Mouse (Mus musculus) mouse embryonic stem cell (cell line): ENCODE data around the gene Gm28042.

ENCODE experiments used
- in situ Hi-C, 2 experiments: fragments of 300-500 bp; cut with MboI; formaldehyde crosslinking; loops; 1 replicate in 1 of 2; 3 replicates in 1 of 2; pipeline ENCODE4 v1.14.3; 2019 to 2020; ENCODE audit warnings: low sequenced_read_pairs in 2 of 2, low pct_unique_long_range_greater_than_20kb in 1 of 2, mixed read lengths in 1 of 2; ENCODE audit not compliant: unreplicated experiment in 1 of 2

The Gm28042 gene

DNA sequence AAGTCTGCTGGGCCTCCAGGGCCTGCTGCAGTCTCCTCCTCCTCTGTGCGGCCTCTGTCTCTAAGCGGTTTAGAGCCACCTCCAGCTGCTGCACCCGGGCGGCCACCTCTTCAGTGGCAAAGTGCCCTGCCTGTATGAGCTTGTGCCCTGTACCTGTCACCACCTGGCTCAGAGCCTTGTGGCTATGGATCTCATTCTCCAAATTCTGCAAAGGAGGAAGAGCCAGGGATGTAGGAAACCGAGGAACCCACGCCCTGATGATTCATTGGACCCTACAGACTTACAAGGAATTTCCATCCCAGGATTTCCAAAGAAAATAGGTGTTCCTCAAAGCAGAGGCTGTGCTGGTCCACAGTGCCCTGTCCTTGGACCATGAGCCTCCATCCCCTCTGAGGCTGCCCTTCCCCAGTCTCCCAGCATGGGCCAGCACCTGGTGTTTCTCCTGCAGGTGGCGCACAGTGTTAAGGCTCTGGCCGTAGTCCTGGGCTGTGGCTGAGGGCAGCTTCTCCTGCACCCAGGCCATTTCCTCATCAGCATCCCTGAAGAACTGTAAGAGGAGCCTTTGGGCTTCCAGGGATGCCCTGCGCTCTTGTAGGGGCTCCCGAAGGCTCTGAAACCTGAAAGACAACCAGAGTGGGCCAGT, 22.5 kb downstream of the Gm28042 start:
- in situ Hi-C loops, result no loop called here

DNA sequence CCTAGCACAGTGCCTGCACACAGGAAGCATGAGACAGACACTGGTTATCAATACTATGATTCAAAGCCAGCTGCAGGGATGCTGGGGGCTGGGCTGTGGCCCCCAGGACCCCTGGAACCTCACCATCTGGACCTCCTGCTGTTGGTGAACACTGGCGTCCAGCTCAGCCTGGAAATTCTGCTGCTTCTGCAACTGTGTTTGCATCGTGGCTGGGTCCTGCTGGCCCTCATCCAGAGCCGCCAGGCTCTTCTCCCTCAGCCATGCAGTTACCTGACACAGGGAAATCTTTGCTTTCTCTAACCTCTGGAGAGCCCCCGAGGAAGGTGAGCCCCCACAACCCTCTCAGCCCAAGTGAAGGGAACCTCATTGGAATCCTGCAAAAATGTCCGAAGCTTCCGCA, 24.1 kb downstream of the Gm28042 start:
- in situ Hi-C loops, result no loop called here

DNA sequence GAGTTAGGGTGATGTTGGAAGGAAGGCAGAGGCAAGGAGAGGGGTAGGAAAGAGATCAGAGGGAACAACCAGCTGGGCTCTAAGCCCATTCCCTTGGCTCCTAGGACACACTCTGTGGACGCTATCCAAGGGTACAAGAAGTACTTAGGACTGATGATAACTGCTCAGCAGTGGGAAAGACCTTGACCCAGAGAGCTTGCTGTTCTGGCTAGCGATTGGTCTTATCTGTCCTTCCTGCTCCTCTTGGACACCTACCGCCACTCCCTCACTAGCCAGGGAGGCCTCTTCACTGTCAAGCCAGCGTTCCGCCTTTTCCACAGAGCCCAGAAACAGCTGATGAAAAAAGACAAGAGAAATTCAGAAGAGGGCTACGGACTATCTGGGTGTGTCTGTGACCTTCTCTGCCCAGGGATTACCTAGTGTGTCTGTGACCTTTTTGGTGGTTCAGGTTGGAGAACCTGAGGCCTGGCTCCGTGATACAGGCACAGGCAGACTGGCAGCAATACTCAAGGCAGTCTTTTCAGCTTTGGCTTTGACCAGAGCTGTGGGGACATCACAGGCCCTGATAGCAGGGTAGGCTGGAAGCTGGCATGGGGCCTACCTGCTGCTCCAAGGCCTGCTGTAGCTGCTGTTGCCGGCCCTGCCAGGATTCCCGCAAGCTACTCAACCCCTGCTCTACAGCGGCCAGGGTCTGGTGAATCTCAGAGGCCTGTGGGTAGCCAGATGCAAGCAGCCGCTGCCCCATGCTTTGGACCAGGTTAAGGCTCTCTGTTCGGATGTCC, 27.7 kb downstream of the Gm28042 start:
- in situ Hi-C loops, result no loop called here

DNA sequence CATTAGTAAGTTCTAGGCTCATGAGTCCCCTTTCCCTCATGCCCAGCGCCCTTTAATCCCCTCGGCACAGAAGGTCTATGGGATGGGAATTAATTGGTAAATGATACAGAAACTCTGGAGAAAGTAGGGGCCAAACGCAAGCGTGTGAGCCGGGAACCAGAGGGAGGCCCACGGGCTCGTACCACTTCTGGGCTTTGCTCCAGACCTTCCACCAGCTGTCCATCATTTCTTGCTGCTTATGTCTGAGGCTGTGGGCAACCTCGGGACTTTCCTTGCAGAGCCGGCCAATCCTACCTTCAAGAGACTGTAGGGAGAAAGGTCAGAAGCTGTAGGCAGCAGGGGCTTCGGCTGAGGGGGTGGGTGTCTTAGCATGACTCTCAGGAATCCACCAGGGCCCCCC, 28.6 kb downstream of the Gm28042 start:
- in situ Hi-C loops, result no loop called here

DNA sequence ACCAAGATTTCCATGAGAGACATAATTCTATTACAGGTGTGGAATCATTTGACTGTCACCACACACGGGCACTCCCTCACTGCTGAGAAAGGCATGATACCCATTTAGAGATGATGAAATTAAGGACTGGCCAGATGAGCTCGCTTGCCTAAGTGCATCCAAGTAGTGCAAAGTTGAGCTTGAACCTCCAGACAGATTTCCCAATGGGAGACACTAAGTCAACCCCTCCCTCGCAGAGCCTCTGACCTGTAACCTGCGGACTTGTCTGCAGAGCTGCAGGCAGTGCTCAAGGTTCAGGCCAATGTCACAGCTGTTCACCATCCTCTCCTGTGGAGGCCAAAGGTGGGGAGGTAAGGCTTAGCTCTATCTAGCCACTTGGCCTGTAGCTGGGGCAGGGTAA, 31.5 kb downstream of the Gm28042 start:
- in situ Hi-C loops, result no loop called here

DNA sequence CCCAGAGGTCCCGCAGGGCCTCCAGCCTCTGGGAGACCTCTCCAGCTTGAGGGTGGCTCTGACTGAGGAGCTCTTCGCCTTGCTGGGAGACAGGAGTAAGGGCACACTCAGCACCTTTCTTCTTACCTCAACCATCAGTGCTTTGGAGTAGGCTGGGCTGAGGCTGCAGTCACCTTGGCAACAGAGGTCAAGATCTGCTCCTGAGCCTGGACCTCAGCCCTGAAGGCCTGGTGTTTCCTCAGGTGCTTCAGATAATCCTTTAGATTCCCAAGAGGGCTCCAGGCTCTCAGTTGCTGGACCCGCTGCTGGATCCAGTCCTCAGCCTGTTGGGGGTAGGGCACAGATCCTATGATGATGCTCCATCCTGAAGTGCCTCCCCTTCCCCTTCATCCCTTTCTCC, 32.2 kb downstream of the Gm28042 start:
- in situ Hi-C loops, result no loop called here

DNA sequence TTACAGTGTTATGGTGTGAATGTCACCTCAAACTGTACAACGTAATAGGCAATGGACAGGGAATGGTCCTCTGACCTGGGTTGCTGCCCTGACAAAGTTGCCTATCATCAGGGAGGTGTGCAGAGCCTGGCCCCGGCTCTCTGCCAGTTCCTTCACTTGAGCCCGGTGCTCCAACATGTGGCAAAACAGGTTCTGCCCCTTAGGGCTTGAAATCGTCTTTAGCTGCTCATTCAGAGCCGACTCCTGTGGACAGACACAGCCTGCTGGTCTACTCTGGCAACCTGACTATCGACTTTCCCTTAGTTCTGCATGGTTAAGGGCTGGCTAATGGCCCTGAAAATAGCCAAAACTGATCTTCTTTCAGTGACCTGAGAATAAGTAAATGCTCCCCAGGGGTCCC, 32.9 kb downstream of the Gm28042 start:
- in situ Hi-C loops, result no loop called here

DNA sequence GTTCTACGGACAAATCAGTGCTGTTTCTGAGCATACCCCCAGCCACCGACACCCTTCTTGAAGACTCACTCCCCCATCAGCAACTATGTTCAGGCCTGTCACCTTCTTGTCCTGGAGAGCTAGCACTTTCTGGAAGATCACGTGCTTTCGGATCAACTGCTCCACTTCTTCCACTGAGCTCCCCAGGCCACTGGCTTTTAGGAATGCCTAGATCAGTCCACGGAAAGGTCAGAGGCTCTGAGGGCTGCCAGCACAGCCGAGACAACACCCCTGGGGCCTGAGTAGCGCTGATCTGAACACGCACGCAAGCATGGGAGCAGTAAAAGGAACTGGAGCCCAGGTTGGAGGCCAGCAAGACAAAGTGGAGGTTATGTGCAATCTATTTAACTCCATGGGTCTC, 33.4 kb downstream of the Gm28042 start:
- in situ Hi-C loops, result no loop called here

DNA sequence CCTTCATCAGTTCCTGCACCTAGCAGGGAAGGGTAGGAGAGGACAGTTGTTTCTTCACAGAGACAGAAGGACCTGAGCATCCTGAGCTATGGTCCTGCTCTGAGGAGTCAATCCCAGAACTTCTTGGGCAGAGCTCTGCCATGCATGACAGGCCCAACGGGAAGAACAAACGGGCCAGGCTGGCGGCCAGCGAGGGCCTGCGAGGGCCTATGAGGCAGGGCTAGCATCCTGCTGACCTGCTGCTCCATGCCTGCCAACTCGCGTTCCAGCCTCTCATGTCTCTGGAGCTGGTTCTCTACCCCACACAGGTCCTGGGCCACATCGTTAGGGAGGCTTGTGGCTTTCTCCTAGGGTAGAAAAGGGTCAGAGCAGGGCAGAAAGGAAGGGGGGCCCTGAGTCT, 35.0 kb downstream of the Gm28042 start:
- in situ Hi-C loops, result no loop called here

DNA sequence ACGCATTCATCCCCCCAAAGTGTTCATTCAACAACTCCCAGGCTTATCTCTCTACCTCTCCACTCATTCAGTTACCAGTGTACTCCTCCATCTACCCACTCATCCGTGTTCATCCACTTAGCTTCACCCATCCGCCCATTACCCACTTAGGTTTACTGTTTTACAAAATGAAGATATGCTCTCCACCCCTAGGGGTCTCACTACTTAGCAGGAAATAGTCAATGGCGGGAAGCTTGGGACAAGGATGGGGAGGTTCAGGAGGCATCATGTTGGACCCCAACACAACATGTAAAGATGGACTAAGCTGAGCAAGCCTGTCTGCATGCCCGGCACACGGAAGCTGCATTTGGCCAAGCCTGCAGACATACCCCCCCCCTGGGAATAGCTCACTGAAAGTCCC, 37.3 kb downstream of the Gm28042 start:
- in situ Hi-C loops, result no loop called here

DNA sequence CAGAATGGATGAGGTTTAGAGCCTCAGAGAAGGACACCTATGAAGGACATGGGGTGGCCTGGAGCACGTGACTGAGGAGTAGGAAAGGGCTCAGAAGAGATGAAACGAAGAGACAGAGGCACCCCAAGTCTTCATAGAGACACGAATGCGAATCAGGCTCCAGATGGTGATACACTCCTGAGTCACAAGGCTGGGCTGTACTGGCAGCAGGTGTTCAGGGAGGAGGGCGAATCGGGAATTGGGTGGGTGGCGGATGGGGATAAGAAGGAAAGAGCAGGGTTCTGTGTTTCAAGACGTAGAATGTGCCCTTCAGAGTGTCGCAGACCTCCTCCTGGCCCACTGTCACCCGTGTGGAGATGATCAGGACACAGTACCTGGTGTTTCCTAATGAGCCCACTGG, 38.0 kb downstream of the Gm28042 start:
- in situ Hi-C loops, result no loop called here

DNA sequence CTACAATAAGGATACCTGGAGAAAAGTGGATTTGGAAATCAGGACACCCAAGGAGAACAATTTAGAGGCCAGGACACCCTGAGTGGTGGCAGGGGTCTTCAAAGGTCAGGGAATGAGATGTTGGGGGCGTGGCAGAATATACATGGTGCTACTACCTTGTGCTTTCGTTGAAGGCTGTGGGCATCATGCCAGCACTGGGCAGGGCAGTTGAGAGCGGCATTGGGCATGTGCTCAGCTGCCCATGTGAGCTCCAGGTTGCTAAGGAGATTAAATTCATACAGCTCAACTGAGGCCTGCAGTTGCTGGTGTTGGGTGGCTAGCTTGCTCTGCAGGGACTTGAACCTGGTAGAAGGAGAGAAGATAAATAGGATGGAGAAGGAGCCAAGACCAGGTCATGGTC, 38.9 kb downstream of the Gm28042 start:
- in situ Hi-C loops, result no loop called here

DNA sequence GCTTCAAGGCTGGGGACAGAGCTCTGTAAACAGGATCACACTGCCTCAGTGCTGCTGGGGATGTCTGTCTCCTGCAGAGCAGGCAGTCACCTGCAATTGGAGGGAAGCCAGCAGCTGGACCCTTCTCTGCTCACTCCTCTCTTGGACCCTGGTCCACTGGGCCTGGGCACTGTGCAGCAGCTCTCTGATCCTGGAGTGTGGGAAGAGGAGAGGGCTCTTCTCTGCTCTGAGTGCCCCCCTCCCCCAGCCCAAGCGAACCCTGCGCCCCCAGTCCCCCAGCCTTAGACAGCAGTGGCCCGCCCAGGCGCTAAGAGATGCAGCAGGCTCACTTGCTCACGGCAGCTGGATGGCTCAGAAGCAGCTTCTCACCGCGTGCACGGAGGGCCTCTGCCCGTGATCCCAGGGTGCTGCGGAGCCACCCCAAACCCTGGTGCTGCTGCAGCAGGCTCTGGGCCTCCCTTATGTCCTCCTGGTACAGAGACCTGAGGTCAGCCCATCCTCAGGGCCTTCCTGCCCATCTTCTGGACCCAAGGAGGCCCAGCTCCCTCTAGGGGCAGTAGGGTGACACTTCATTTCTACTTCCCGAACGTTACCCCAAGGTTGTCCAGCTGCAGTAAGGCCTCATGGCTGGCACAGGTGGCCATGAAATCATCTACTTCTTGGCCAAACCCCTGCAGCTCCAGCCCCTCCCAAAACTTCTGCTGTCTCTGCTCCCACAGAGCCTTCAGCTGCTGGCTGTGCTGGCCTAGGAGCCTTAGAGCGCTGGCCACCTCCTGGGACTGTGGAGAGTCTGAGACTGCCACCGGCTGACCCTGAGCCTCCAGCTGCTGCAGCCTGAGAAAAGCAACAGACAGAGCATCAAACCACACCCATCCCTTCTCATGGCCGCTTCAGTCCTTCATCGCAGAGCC, 41.5 kb downstream of the Gm28042 start:
- in situ Hi-C loops, result no loop called here

DNA sequence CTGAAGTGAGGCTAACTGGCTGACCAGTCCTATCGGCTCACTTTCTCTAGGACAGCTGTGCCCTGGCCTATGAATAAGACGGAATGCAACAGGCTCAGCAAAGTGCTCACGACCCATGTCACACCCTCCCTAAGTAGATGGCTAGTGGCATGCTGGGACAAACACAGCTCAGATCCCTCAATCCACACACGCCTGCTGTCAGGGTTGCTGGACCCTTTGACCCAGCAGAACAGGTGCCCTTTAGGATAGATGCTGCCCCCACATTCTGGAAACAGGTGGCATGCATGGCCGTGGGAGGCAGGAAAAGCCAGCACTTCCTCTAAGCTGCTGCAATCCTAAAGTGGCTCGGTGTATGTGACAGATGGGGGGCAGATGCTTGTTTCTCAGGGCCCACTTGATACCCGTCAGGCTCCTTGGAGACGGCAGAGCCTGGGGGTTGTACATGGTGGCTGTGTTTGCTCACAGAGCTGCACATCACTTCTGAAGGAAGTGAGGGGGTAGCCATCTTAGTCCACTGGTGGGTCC, 42.2 kb downstream of the Gm28042 start:
- in situ Hi-C loops, result no loop called here

DNA sequence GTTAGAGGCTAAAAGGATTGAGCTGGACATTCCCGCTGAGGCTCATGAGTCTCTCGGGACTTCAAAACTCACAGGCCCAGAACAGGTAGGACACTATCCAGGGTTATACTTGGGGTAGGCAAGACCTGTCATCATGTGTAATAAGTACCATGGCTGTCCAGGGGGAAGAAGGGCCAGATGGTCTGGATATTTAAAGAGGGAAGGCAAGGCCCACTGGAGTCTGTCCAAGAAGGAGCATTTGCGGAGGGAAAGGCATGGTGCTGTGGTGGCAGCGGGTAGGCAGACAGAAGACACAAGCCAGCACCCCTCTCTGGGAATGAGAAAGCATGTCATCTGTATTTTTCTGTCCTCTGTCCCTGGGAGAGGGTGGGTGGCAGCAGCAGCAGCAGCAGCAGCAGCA, 46.8 kb downstream of the Gm28042 start:
- in situ Hi-C loops, result loop anchor here in 1 of 2 experiments (10.0 kb wide), 1 partner anchor 99 kb away; the partner anchor contains the start of gene Mapkbp1

DNA sequence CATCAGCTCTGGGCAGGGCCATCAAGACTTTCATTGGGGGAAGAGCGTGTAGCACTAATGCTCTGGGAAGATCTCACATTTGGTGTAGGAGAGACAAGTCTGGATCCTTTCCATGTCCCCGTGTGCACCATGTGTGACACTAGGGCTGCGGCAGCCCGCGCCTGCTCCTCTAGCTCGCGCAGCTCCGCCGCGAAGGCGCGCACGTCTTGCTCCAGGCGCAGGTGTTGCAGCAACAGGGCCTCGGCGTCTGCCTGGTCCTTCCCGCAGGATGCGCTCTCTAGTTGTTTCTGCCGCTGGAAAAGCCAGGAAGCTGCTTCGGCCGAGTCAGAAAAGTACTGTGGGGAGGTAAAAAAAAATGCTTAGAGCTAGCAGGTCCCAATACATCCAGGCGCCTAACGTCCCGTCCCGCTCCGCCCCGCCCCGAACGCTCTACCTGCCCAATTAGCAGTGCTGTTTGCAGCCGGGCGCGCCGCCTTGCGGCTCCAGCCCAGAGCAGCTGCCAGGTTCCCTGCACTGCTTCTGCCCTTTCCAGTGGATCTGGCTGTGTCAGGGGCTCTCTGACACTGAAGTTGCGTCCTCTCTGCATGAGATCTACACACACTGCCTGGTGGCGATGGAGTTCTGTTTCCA, 48.9 kb downstream of the Gm28042 start:
- in situ Hi-C loops, result loop anchor here in 1 of 2 experiments (10.0 kb wide), 1 partner anchor 101 kb away; the partner anchor contains the start of gene Mapkbp1

DNA sequence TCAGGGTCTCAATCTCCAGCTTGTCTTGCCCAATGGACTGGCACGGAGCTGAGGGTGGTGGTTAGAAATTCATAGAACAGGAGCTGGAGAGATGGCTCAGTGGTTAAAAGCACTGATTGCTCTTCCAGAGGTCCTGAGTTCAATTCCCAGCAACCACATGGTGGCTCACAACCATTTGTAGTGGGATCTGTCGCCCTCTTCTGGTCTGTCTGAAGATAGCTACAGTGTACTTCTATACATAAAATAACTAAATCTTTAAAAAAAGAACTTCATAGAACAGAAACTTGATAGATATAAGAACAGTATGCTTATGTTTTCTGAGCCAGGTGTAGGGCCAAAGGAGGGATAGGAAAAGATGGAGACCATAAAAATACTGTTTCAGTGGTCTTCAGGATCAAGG, 55.1 kb downstream of the Gm28042 start:
- in situ Hi-C loops, result no loop called here

DNA sequence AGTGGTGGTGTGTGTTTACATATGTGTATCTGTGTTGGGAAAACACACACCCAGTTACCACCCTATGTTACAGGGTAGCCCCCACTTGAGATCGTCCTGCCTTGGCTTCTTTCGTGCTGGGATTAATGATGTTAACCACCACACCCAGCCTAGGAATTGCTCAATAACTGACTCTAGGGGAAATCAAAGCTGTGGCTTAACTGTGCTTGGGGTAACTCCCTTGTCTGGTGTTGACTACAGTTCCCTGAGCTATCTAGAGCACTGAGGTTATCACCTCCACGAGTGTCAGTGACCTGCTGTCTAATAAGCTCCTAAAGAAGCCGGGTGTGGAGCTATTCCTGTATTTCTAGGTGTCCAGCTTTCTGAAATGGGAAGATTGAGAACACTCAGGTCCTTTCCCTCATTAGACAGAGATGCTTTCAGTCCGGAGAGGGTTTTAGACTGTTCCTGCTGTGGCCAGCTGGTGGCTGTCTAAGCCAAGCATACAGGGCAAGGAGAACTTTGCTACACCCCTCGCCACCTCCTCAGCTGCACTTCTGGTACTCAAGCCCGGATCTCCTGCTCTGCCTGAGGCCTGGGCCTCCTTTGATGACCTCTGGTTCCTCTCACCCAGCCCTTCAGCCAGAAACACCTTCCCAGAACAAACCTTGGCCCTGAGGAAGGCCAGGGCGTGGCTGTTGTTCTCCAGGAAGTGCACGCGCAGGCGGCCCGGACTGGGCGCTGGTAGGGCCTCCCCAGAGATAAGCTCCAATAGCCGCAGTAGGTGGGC, 57.5 kb downstream of the Gm28042 start:
- in situ Hi-C loops, result no loop called here
